Mouse (Mus musculus) liver, embryonic 14.5 days (tissue): ENCODE measurements at regions not wholly inside any gene's neighbourhood (a gene's known extent, or its start where the extent isn't known, plus 50 kb on each side); places are given as distances from the start of the nearest gene placed in this dataset.

Source experiments
- CTCF ChIP-seq: IDR thresholded peaks from 2 replicates; pipeline ENCODE4 v1.5.1; 2016; ENCODE audit warnings: antibody characterized with exemption, low read depth, control low read depth
- EP300 ChIP-seq: IDR thresholded peaks from 2 replicates; pipeline ENCODE4 v1.6.1; 2016; ENCODE audit warnings: antibody characterized with exemption, low read depth

DNA sequence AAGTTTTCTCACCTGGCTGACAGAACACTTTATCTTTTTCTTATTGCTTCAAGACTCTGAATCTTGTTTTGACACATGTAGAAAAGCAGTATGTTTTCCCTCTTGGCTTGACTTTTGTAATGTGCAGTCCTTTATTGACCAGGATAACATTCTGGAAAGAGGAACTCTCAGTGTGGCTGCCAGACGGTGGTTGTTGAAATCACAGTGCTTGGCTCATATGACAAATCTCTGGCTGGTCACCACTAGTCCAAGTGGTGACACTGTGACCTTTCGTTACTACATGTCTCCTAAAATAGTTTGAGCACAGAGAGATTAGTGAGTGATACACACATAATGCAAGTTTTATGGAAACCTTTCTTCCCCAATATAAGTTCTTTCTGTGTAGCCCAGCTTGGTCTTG, 97.1 kb upstream of the Gm6793 start:
- TF ChIP-seq CTCF (no peak), EP300 (no peak)
